Mouse (Mus musculus) left cerebral cortex, adult 18-20 months (tissue): ENCODE measurements around the gene Rcn1. TPM values are rescaled to one million over a fixed set of nuclear protein-coding genes. Genes with fewer than 3 reads are reported as not detected.
A peak's percentile ranks its signal among the peaks of the same experiment; 100 is the strongest.

Experiments used
- DNase-seq, 2 experiments: peaks; one replicate each; pipeline ENCODE4 v3.0.0; 2021 to 2022; ENCODE audit warnings: low spot score in 2 of 2, mixed read lengths in 1 of 2
- total RNA-seq, 2 experiments: library from RNA; stranded (reverse); gene quantifications; 2 replicates each; pipeline ENCODE4 v1.2.3; 2021

Gene Rcn1
- total RNA-seq, 2 experiments from 2014 or later = 21.6 to 28.7 TPM

GRCm38 (mm10) chr2:105396066-105396465, 3.1 kb downstream of the Rcn1 start:
- no peak for DNase-seq

GRCm38 (mm10) chr2:105394375-105394774, 4.7 kb downstream of the Rcn1 start:
- no peak for DNase-seq

- no peak for DNase-seq
Measured at GRCm38 (mm10) chr2:105392514-105392913, 6.6 kb downstream of the Rcn1 start.

GRCm38 (mm10) chr2:105391414-105391784, 7.7 kb downstream of the Rcn1 start:
- no peak for DNase-seq

- DNase-seq = no peak
Measured at GRCm38 (mm10) chr2:105390653-105391413, 8.3 kb downstream of the Rcn1 start.

- DNase-seq = no peak
Measured at GRCm38 (mm10) chr2:105389007-105389890, 9.9 kb downstream of the Rcn1 start.

GRCm38 (mm10) chr2:105386418-105386817, 12.7 kb downstream of the Rcn1 start:
- no peak for DNase-seq

- DNase-seq = no peak
Measured at GRCm38 (mm10) chr2:105384998-105385397, 14.1 kb downstream of the Rcn1 start.

GRCm38 (mm10) chr2:105383063-105383462, 16.1 kb downstream of the Rcn1 start:
- peak in 1 of 2 experiments; percentile 7 for DNase-seq

GRCm38 (mm10) chr2:105380757-105381319, 18.3 kb downstream of the Rcn1 start:
- no peak for DNase-seq

GRCm38 (mm10) chr2:105379682-105380081, 19.4 kb downstream of the Rcn1 start:
- DNase-seq = no peak

GRCm38 (mm10) chr2:105375705-105376104, 23.4 kb downstream of the Rcn1 start:
- no peak for DNase-seq

GRCm38 (mm10) chr2:105375261-105375660, 23.9 kb downstream of the Rcn1 start:
- DNase-seq = no peak

- no peak for DNase-seq
Measured at GRCm38 (mm10) chr2:105373658-105374057, 25.5 kb downstream of the Rcn1 start.

GRCm38 (mm10) chr2:105372727-105373126, 26.4 kb downstream of the Rcn1 start:
- DNase-seq = no peak

- DNase-seq = no peak
Measured at GRCm38 (mm10) chr2:105372156-105372555, 27.0 kb downstream of the Rcn1 start.

GRCm38 (mm10) chr2:105370698-105371097, 28.4 kb downstream of the Rcn1 start:
- peak in 1 of 2 experiments; percentile 8 for DNase-seq

- DNase-seq = peak; percentile 3 to 9
Measured at GRCm38 (mm10) chr2:105370240-105370639, 28.9 kb downstream of the Rcn1 start.

- DNase-seq = no peak
Measured at GRCm38 (mm10) chr2:105367623-105368022, 31.5 kb downstream of the Rcn1 start.

- DNase-seq = no peak
Measured at GRCm38 (mm10) chr2:105358040-105358439, 41.1 kb downstream of the Rcn1 start.

- no peak for DNase-seq
Measured at GRCm38 (mm10) chr2:105356791-105357190, 42.3 kb downstream of the Rcn1 start.

GRCm38 (mm10) chr2:105348886-105349285, 50.2 kb downstream of the Rcn1 start:
- DNase-seq = no peak
